Mouse (Mus musculus): ENCODE results near the gene Snx29. TPM values are rescaled to one million over a fixed set of nuclear protein-coding genes. Genes with fewer than 3 reads are reported as not detected.

The Snx29 gene
- polyA plus RNA-seq, 1 experiment from 2014 or later = 4.0 TPM

DNA sequence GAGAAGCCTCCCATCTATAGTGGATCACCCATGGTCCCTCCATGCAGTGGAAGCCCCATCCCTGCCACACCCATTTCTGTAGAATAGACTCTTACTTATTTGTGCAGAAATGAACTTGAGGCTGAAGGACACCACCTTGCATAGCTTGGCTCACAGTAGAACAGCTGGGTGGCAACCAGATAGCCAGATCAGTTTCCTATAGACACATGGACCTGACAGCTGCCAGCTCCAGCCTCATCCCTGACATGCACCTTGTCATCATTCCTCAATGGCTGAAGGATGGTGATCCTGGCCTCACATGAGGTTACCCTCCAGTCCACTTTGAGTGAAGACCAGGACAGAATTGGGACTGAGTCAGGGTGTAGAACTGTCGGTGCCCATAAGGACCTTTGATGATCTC, 394.2 kb downstream of the Snx29 start:
- Histone ChIP-seq H3K9me3 (replicated peaks) (no peaks in the 10 kb centered on the region), H3K9ac (no peak overlapping the region), H3K4me1 (replicated peaks) (no peaks in the 10 kb centered on the region), H3K4me2 (no peak overlapping the region), H3K4me3 (replicated peaks) (no peak overlapping the region), H3K27ac (replicated peaks) (no peak overlapping the region), H3K36me3 (replicated peaks) (no peaks in the 10 kb centered on the region), H3K27me3 (no peaks in the 10 kb centered on the region)
- ATAC-seq (ENCODE audit: insufficient read depth) = no peak
- 54% methylated on average over 1 of the region's 1 CpGs for WGBS (ENCODE audit: insufficient replicate concordance)

- Histone ChIP-seq H3K4me1 (replicated peaks) (no peaks in the 10 kb centered on the region), H3K36me3 (replicated peaks) (no peaks in the 10 kb centered on the region), H3K4me2 (no peak overlapping the region), H3K4me3 (replicated peaks) (no peak overlapping the region), H3K27me3 (no peaks in the 10 kb centered on the region), H3K27ac (replicated peaks) (no peak overlapping the region), H3K9ac (no peak overlapping the region), H3K9me3 (replicated peaks) (no peaks in the 10 kb centered on the region)
- WGBS (ENCODE audit: insufficient replicate concordance) = 61% methylated on average over 2 of the region's 2 CpGs
- ATAC-seq (ENCODE audit: insufficient read depth) = no peak
Measured at GRCm38 (mm10) chr16:11725901-11726300, 403.2 kb downstream of the Snx29 start.

DNA sequence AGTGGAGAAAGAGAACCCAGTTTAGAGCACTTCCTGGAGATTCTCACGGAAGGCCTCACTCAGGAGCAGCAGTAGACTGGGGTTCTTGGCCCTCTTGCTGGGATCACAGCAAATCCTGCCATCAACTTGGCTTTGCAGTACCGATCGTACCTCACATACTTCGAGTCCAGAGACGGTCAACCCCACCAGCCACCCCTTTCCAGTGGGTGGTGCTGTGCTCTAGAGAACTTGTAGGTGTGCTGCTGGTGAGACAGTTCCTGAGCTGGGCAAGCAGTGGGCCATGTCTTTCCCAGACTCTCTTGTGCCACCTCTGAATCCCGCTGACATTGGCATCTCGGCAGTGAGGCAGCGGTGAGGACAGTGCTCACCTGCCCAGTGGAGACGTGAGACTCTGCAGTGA, 404.6 kb downstream of the Snx29 start:
- Histone ChIP-seq H3K4me3 (replicated peaks) (no peak overlapping the region), H3K4me2 (no peak overlapping the region), H3K27me3 (no peaks in the 10 kb centered on the region), H3K9me3 (replicated peaks) (no peaks in the 10 kb centered on the region), H3K4me1 (replicated peaks) (no peaks in the 10 kb centered on the region), H3K27ac (replicated peaks) (no peak overlapping the region), H3K9ac (no peak overlapping the region), H3K36me3 (replicated peaks) (no peaks in the 10 kb centered on the region)
- ATAC-seq (ENCODE audit: insufficient read depth) = no peak
- WGBS (ENCODE audit: insufficient replicate concordance) = 85% methylated on average over 9 of the region's 9 CpGs

DNA sequence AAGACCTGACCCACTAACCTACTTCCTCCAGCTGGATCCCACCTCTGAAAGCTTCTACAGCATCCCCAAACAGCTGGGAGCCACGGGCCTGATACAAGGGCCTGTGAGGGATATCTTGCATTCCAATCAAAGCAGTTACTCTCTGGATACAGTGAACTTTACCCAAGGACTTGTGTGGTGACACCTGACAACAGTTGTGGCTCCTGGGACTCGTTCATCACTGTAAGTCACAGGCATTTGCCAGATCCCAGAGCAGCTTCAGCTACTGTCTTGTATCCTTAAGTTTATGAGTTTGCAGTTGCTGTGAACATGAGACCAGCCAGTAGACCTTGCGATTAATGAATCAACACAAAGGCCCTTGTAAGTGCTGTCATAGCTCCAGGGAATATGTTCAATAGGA, 405.4 kb downstream of the Snx29 start:
- no peak overlapping the region for H3K4me2 ChIP-seq
- no peaks in the 10 kb centered on the region for H3K27me3 ChIP-seq
- no peak overlapping the region for H3K27ac ChIP-seq (replicated peaks)
- no peak for ATAC-seq (ENCODE audit: insufficient read depth)
- 64% methylated on average over 3 of the region's 3 CpGs for WGBS (ENCODE audit: insufficient replicate concordance)
- no peaks in the 10 kb centered on the region for H3K9me3 ChIP-seq (replicated peaks)
- H3K4me1 ChIP-seq (replicated peaks) = no peaks in the 10 kb centered on the region
- no peak overlapping the region for H3K9ac ChIP-seq
- H3K36me3 ChIP-seq (replicated peaks) = no peaks in the 10 kb centered on the region
- no peak overlapping the region for H3K4me3 ChIP-seq (replicated peaks)

DNA sequence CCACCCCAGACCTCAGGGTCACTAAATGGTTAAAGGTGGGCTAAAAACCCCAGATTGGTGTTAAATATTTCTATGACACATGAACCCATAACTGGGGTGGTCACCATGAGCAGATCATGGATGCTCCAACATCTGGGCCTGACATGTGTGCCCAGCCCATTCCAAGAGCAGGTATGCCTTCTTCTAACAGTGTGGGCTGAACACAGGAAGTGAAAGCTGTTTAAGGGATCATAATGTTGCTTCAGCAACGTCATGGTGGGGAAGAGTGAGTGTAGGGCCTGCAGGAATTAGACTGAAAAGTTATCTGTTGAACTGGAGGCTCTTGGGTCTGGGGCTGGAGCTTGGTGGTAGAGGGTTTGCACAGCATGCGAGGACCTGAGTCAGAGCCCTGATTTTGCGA, 405.9 kb downstream of the Snx29 start:
- no peak overlapping the region for H3K27ac ChIP-seq (replicated peaks)
- H3K9ac ChIP-seq = no peak overlapping the region
- no peak for ATAC-seq (ENCODE audit: insufficient read depth)
- H3K4me1 ChIP-seq (replicated peaks) = no peaks in the 10 kb centered on the region
- 54% methylated on average over 3 of the region's 3 CpGs for WGBS (ENCODE audit: insufficient replicate concordance)
- no peaks in the 10 kb centered on the region for H3K36me3 ChIP-seq (replicated peaks)
- H3K4me2 ChIP-seq = no peak overlapping the region
- no peaks in the 10 kb centered on the region for H3K27me3 ChIP-seq
- H3K4me3 ChIP-seq (replicated peaks) = no peak overlapping the region
- H3K9me3 ChIP-seq (replicated peaks) = no peaks in the 10 kb centered on the region

- Histone ChIP-seq H3K27me3 (no peaks in the 10 kb centered on the region), H3K27ac (replicated peaks) (no peak overlapping the region), H3K4me2 (no peak overlapping the region), H3K36me3 (replicated peaks) (no peaks in the 10 kb centered on the region), H3K9me3 (replicated peaks) (no peaks in the 10 kb centered on the region), H3K4me3 (replicated peaks) (no peak overlapping the region), H3K9ac (no peak overlapping the region), H3K4me1 (replicated peaks) (no peaks in the 10 kb centered on the region)
- ATAC-seq (ENCODE audit: insufficient read depth) = no peak
- WGBS (ENCODE audit: insufficient replicate concordance) = 27% methylated on average over 6 of the region's 6 CpGs
Measured at GRCm38 (mm10) chr16:11729111-11729510, 406.4 kb downstream of the Snx29 start.

- no peak overlapping the region for H3K9ac ChIP-seq
- H3K4me2 ChIP-seq = no peak overlapping the region
- H3K4me1 ChIP-seq (replicated peaks) = no peaks in the 10 kb centered on the region
- no peaks in the 10 kb centered on the region for H3K36me3 ChIP-seq (replicated peaks)
- no peak overlapping the region for H3K27ac ChIP-seq (replicated peaks)
- WGBS (ENCODE audit: insufficient replicate concordance) = 61% methylated on average over 5 of the region's 5 CpGs
- no peak for ATAC-seq (ENCODE audit: insufficient read depth)
- no peaks in the 10 kb centered on the region for H3K27me3 ChIP-seq
- H3K4me3 ChIP-seq (replicated peaks) = no peak overlapping the region
- H3K9me3 ChIP-seq (replicated peaks) = no peaks in the 10 kb centered on the region
Measured at GRCm38 (mm10) chr16:11729815-11730214, 407.1 kb downstream of the Snx29 start.

DNA sequence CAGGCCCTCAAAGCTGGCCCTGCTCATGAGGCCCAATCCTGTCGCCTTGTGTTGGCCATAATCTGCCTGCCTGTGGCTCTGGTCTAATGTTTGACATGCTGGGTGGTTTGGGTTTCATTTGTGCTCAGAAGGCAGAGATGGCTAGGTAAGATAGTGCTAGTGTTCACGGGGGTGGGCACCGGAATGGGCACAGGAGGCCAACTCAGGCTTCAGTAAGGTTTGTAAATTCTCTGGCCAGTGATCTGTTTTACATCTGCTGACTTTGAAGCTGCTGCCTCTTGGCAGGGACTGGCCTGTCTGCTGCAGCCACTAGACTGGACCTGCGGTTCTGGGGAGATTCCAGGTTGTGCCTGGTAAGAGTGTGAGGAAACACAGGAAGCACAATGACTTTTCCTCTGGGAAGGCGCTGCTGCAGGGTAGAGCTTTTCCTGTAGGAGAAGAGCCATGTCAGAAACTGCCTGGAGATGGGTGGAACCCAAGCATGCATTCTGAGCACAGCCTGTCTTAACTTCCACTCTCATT, 408.4 kb downstream of the Snx29 start:
- ATAC-seq (ENCODE audit: insufficient read depth) = no peak
- 66% methylated on average over 5 of the region's 5 CpGs for WGBS (ENCODE audit: insufficient replicate concordance)
- H3K4me1 ChIP-seq (replicated peaks) = no peaks in the 10 kb centered on the region
- no peak overlapping the region for H3K4me3 ChIP-seq (replicated peaks)
- H3K27me3 ChIP-seq = no peaks in the 10 kb centered on the region
- no peak overlapping the region for H3K9ac ChIP-seq
- H3K4me2 ChIP-seq = no peak overlapping the region
- no peaks in the 10 kb centered on the region for H3K36me3 ChIP-seq (replicated peaks)
- no peak overlapping the region for H3K27ac ChIP-seq (replicated peaks)
- no peaks in the 10 kb centered on the region for H3K9me3 ChIP-seq (replicated peaks)

DNA sequence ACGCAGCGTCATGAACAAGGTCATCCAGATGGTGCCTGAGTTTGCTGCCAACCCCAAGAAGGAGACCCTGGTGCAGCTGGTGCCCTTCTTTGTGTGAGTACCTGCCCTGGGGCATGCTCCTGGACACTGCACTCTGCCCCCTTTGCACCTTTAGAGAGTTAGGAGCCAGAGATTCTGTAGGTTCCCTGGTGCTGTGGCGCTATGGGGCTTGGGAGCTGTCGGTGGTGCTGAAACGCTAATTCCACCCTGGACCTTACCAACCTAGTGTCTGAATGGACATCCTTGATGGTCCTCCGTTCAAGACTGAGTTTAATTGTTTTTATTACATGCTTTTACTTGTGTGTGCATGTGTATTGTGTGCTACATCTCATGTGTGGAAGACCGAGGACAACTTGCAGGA, 415.6 kb downstream of the Snx29 start:
- 42% methylated on average over 7 of the region's 7 CpGs for WGBS (ENCODE audit: insufficient replicate concordance)
- Histone ChIP-seq H3K4me2 (no peak overlapping the region), H3K9ac (no peak overlapping the region), H3K36me3 (replicated peaks) (no peaks in the 10 kb centered on the region), H3K4me3 (replicated peaks) (no peak overlapping the region), H3K27me3 (no peaks in the 10 kb centered on the region), H3K27ac (replicated peaks) (no peak overlapping the region), H3K9me3 (replicated peaks) (no peaks in the 10 kb centered on the region), H3K4me1 (replicated peaks) (no peaks in the 10 kb centered on the region)
- no peak for ATAC-seq (ENCODE audit: insufficient read depth)

- WGBS (ENCODE audit: insufficient replicate concordance) = 57% methylated on average over 5 of the region's 5 CpGs
- ATAC-seq (ENCODE audit: insufficient read depth) = no peak
- Histone ChIP-seq H3K4me1 (replicated peaks) (no peaks in the 10 kb centered on the region), H3K36me3 (replicated peaks) (no peaks in the 10 kb centered on the region), H3K4me2 (no peak overlapping the region), H3K9ac (no peak overlapping the region), H3K9me3 (replicated peaks) (no peaks in the 10 kb centered on the region), H3K4me3 (replicated peaks) (no peak overlapping the region), H3K27ac (replicated peaks) (no peak overlapping the region), H3K27me3 (no peaks in the 10 kb centered on the region)
Measured at GRCm38 (mm10) chr16:11741951-11742350, 419.2 kb downstream of the Snx29 start.

DNA sequence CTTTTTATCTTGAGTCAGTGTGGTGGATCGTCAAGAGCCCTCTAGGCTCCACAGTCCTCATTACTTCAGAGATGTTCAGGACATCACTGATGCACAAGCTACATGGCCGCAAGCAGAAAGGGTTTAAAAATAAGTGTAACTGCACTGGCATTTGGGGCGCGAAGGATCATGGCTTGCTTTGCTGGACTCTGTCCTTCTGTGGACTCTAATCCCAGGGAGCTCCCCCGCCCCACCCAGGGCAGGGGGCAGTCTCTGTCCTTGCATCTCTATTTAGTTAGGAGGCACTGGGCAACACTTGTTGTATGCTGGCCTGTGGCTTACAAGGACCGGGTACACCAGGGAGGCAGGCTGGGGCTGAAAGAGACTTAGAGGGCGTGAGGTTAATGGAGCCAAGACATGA, 419.6 kb downstream of the Snx29 start:
- WGBS (ENCODE audit: insufficient replicate concordance) = 67% methylated on average over 7 of the region's 7 CpGs
- H3K9me3 ChIP-seq (replicated peaks) = no peaks in the 10 kb centered on the region

GRCm38 (mm10) chr16:11743013-11743412, 420.3 kb downstream of the Snx29 start:
- Histone ChIP-seq H3K4me1 (replicated peaks) (no peaks in the 10 kb centered on the region), H3K4me3 (replicated peaks) (no peak overlapping the region), H3K27me3 (no peaks in the 10 kb centered on the region), H3K9me3 (replicated peaks) (no peaks in the 10 kb centered on the region), H3K9ac (no peak overlapping the region), H3K4me2 (no peak overlapping the region), H3K36me3 (replicated peaks) (no peaks in the 10 kb centered on the region), H3K27ac (replicated peaks) (no peak overlapping the region)
- 47% methylated on average over 3 of the region's 3 CpGs for WGBS (ENCODE audit: insufficient replicate concordance)
- no peak for ATAC-seq (ENCODE audit: insufficient read depth)

More for the DNA sequence above, 419.6 kb downstream of the Snx29 start:
- H3K4me2 ChIP-seq = no peak overlapping the region
- no peak for ATAC-seq (ENCODE audit: insufficient read depth)
- no peak overlapping the region for H3K9ac ChIP-seq
- H3K36me3 ChIP-seq (replicated peaks) = no peaks in the 10 kb centered on the region
- H3K27ac ChIP-seq (replicated peaks) = no peak overlapping the region
- H3K4me1 ChIP-seq (replicated peaks) = no peaks in the 10 kb centered on the region
- H3K27me3 ChIP-seq = no peaks in the 10 kb centered on the region
- H3K4me3 ChIP-seq (replicated peaks) = no peak overlapping the region

Measured in liver, embryonic 15.5 days (tissue).